Mouse (Mus musculus) embryonic facial prominence, embryonic 15.5 days (tissue): ENCODE data around the gene 4933402E13Rik. TPM values are rescaled to one million over a fixed set of nuclear protein-coding genes. Genes with fewer than 3 reads are reported as not detected.

Experiments used
- ATAC-seq: fragments of 200-750 bp; cut with Nextera tagmentation; 2 replicates; pipeline ENCODE4 v1.8.0; 2017; ENCODE audit warnings: low read depth, moderate TSS enrichment; ENCODE audit not compliant: insufficient number of reproducible peaks, low FRiP score, low TSS enrichment
- H3K27ac ChIP-seq: fragments of 300-500 bp; sonication (generic); replicated peaks from 2 replicates; pipeline ENCODE4 v1.5.1; 2015; ENCODE audit warnings: mild to moderate bottlenecking, inconsistent platforms
- H3K27me3 ChIP-seq: fragments of 300-500 bp; sonication (generic); 2 replicates; pipeline ENCODE4 v1.6.1; 2015; ENCODE audit warnings: inconsistent platforms
- H3K36me3 ChIP-seq: fragments of 300-500 bp; sonication (generic); 2 replicates; pipeline ENCODE4 v1.6.1; 2015; ENCODE audit warnings: mild to moderate bottlenecking, inconsistent platforms
- H3K4me1 ChIP-seq: fragments of 300-500 bp; sonication (generic); 2 replicates; pipeline ENCODE4 v1.6.1; 2015; ENCODE audit warnings: inconsistent platforms
- H3K4me2 ChIP-seq: fragments of 300-500 bp; sonication (generic); replicated peaks from 2 replicates; pipeline ENCODE4 v1.6.1; 2015; ENCODE audit warnings: mild to moderate bottlenecking, inconsistent platforms
- H3K4me3 ChIP-seq: fragments of 300-500 bp; sonication (generic); replicated peaks from 2 replicates; pipeline ENCODE4 v1.5.1; 2015; ENCODE audit warnings: mild to moderate bottlenecking, inconsistent platforms
- H3K9ac ChIP-seq: fragments of 300-500 bp; sonication (generic); 2 replicates; pipeline ENCODE4 v1.6.1; 2015; ENCODE audit warnings: inconsistent platforms
- H3K9me3 ChIP-seq: fragments of 300-500 bp; sonication (generic); replicated peaks from 2 replicates; pipeline ENCODE4 v1.6.1; 2016; ENCODE audit warnings: inconsistent platforms
- WGBS: fragments of 180-500 bp; shearing (Covaris S2); methylation state at CpG from one replicate; pipeline ENCODE4 v1.1.7; 2015; 5-methylcytosine and 5-hydroxymethylcytosine counted together
- polyA plus RNA-seq: library from polyadenylated mRNA; unstranded; fragments of >200 nt; fragmentation: Nextera tagmentation; extraction: Ambion mirVana; gene quantifications from 2 replicates; pipeline ENCODE4 v1.2.1, GENCODE M21; 2015

4933402E13Rik gene
- polyA plus RNA-seq: not detected in 2 replicates

GRCm38 (mm10) chrX:62283199-62283598 lies at the start of gene 4933402E13Rik:
Gene 4933402E13Rik, plus strand, starts transcription at chrX:62283499.
- WGBS: 82% methylated on average over 8 of the region's 8 CpGs
- H3K27me3 ChIP-seq: no peaks in the 10 kb centered on the region
- H3K36me3 ChIP-seq: no peaks in the 10 kb centered on the region
- no peak within 1 kb of the TSS for H3K9ac ChIP-seq
- H3K4me1 ChIP-seq: no peaks in the 10 kb centered on the region
- H3K9me3 ChIP-seq: no peaks in the 10 kb centered on the region
- no peak within 1 kb of the TSS for H3K27ac ChIP-seq
- H3K4me2 ChIP-seq: no peak within 1 kb of the TSS
- H3K4me3 ChIP-seq: no peak within 1 kb of the TSS
- ATAC-seq: no peak

Other genes starting within 250 kb of the 4933402E13Rik start
- gene 4931400O07Rik, start 184.5 kb downstream of the 4933402E13Rik start, polyA plus RNA-seq: not detected in 2 replicates